Mouse (Mus musculus) cortical plate, adult 2 months (tissue): Measurements from ENCODE around the gene Galnt13.

ENCODE experiments used
- CTCF ChIP-seq: fragments of 200-500 bp; IDR thresholded peaks from 2 replicates; pipeline ENCODE4 v1.5.1; 2011; ENCODE audit warnings: mild to moderate bottlenecking, control low read depth, low read length; ENCODE audit not compliant: insufficient read depth; ENCODE audit errors: extremely low read depth
- POLR2A ChIP-seq: fragments of 200-500 bp; IDR thresholded peaks from 2 replicates; pipeline ENCODE4 v1.6.1; 2011; ENCODE audit warnings: mild to moderate bottlenecking, low read length, control low read depth; ENCODE audit not compliant: insufficient read depth; ENCODE audit errors: extremely low read depth

DNA sequence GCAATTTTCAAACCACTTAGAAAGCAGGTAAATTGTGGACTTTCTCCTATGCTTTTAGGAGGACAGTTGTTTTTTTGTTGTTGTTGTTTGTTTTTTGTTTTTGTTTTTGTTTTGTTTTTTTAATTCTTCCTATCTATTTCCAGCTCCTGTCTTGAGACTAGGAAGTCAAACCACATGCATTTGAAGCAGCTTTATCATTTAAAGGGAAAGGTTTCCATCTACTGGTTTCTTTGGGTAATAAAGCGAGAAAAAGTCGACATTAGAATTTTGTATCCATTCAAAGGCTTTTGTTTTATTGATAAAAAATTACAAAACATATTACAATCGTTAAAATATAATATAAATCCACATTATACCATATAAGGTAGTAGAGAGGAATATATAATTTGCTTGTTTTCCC is 598.5 kb downstream of the Galnt13 start:
- TF ChIP-seq CTCF (no peak), POLR2A (no peak)
